In genomic region chr7:29071169-29071891, GRCm38 (mm10) we compare ENCODE assay signal across 8 mouse cellular contexts. TPM values are rescaled to one million over a fixed set of nuclear protein-coding genes. Genes with fewer than 3 reads are reported as not detected.
DNase-seq lines count a peak whose midpoint lies in the region; ATAC-seq and TF ChIP-seq lines count a peak whose summit lies in the region.

No protein-coding gene starts in this region.

- peaks cover 14% of the 10 kb centered on the region; the same call in 1 of the 2 replicates for H3K27me3 ChIP-seq in kidney, postnatal 0 days (ENCODE audit: insufficient read depth, low read length)
- peaks cover 6% of the 10 kb centered on the region for H3K27me3 ChIP-seq in embryonic facial prominence, embryonic 14.5 days (replicated peaks; ENCODE audit: control insufficient read depth, insufficient read depth, low read length)
- H3K27me3 ChIP-seq in intestine, embryonic 16.5 days (replicated peaks; ENCODE audit: control insufficient read depth, insufficient read depth, low read length): peaks cover 4% of the 10 kb centered on the region; the same call in 1 of the 2 replicates
- no peaks in the 10 kb centered on the region for H3K27me3 ChIP-seq in midbrain, embryonic 14.5 days (ENCODE audit: control insufficient read depth, insufficient read depth, low read length)

- DNase-seq in kidney, postnatal 0 days (ENCODE audit: low spot score): no peak
- DNase-seq in kidney, postnatal 25 days: no peak
- peak; percentile 65 for DNase-seq in embryonic facial prominence, embryonic 14.5 days (ENCODE audit: low spot score)
- DNase-seq in midbrain, embryonic 14.5 days: peak; percentile 92
- no peak for DNase-seq in cerebellum, adult 8-10 months
- DNase-seq in heart, adult 8-10 months (ENCODE audit: low spot score): no peak

- H3K9ac ChIP-seq in kidney, postnatal 0 days (ENCODE audit: low read depth, low read length): no peak overlapping the region
- H3K9ac ChIP-seq in embryonic facial prominence, embryonic 14.5 days (ENCODE audit: low read depth, low read length): peak overlapping the region; percentile 14; the same call in 1 of the 2 replicates
- H3K9ac ChIP-seq in intestine, embryonic 16.5 days (ENCODE audit: low read depth, low read length): no peak overlapping the region
- peak overlapping the region; percentile 49 for H3K9ac ChIP-seq in midbrain, embryonic 14.5 days (replicated peaks; ENCODE audit: low read length)

- ATAC-seq in kidney, postnatal 0 days (replicated peaks; ENCODE audit: low FRiP score, low read depth): 0 out of 2 replicates have a peak, but pooled peaks have one; percentile 41
- peak; percentile 84 for ATAC-seq in embryonic facial prominence, embryonic 14.5 days (ENCODE audit: low read depth)
- no peak for ATAC-seq in intestine, embryonic 16.5 days
- peak; percentile 88 for ATAC-seq in midbrain, embryonic 14.5 days (ENCODE audit: low FRiP score, low TSS enrichment)
- ATAC-seq in inflammation-experienced regulatory T-cells, adult 6 months: no peak

- H3K4me2 ChIP-seq in kidney, postnatal 0 days (ENCODE audit: low read length): peak overlapping the region; percentile 47
- H3K4me2 ChIP-seq in embryonic facial prominence, embryonic 14.5 days (ENCODE audit: low read depth, low read length): peak overlapping the region; percentile 67
- peak overlapping the region; percentile 51 for H3K4me2 ChIP-seq in intestine, embryonic 16.5 days (ENCODE audit: low read depth, low read length)
- peak overlapping the region; percentile 67 for H3K4me2 ChIP-seq in midbrain, embryonic 14.5 days (ENCODE audit: low read length)

- H3K9me3 ChIP-seq in kidney, postnatal 0 days (replicated peaks; ENCODE audit: low read length): no peaks in the 10 kb centered on the region
- H3K9me3 ChIP-seq in embryonic facial prominence, embryonic 14.5 days (ENCODE audit: control insufficient read depth, low read length): no peaks in the 10 kb centered on the region
- no peaks in the 10 kb centered on the region for H3K9me3 ChIP-seq in intestine, embryonic 16.5 days (ENCODE audit: control insufficient read depth, low read length)
- H3K9me3 ChIP-seq in midbrain, embryonic 14.5 days (ENCODE audit: control insufficient read depth, low read length): no peaks in the 10 kb centered on the region

- H3K36me3 ChIP-seq in kidney, postnatal 0 days (ENCODE audit: insufficient read depth, low read length): no peaks in the 10 kb centered on the region
- no peaks in the 10 kb centered on the region for H3K36me3 ChIP-seq in embryonic facial prominence, embryonic 14.5 days (ENCODE audit: control insufficient read depth, insufficient read depth, low read length)
- no peaks in the 10 kb centered on the region for H3K36me3 ChIP-seq in intestine, embryonic 16.5 days (ENCODE audit: control insufficient read depth, insufficient read depth, low read length)
- no peaks in the 10 kb centered on the region for H3K36me3 ChIP-seq in midbrain, embryonic 14.5 days (ENCODE audit: control insufficient read depth, insufficient read depth, low read length)

- no peak for TF ChIP-seq CTCF in kidney, postnatal 0 days (IDR thresholded peaks at IDR 0.05; ENCODE audit: low read depth)

- H3K27ac ChIP-seq in kidney, postnatal 0 days: no peak overlapping the region
- no peak overlapping the region for H3K27ac ChIP-seq in embryonic facial prominence, embryonic 14.5 days (replicated peaks; ENCODE audit: low read depth, low read length)
- H3K27ac ChIP-seq in intestine, embryonic 16.5 days (ENCODE audit: low read length): no peak overlapping the region
- peak overlapping the region; percentile 90 for H3K27ac ChIP-seq in midbrain, embryonic 14.5 days (replicated peaks; ENCODE audit: low read depth, low read length)

- H3K4me1 ChIP-seq in kidney, postnatal 0 days (replicated peaks; ENCODE audit: insufficient read depth, low read length): no peaks in the 10 kb centered on the region; the same call in 1 of the 2 replicates
- no peaks in the 10 kb centered on the region for H3K4me1 ChIP-seq in embryonic facial prominence, embryonic 14.5 days (ENCODE audit: control insufficient read depth, insufficient read depth, low read length)
- no peaks in the 10 kb centered on the region for H3K4me1 ChIP-seq in intestine, embryonic 16.5 days (ENCODE audit: control insufficient read depth, insufficient read depth, low read length)
- peaks cover 13% of the 10 kb centered on the region for H3K4me1 ChIP-seq in midbrain, embryonic 14.5 days (ENCODE audit: control insufficient read depth, insufficient read depth, low read length)

- WGBS in kidney, postnatal 0 days: 8% methylated on average over 42 of the region's 42 CpGs
- WGBS in embryonic facial prominence, embryonic 14.5 days: 9% methylated on average over 36 of the region's 42 CpGs
- WGBS in intestine, embryonic 16.5 days: 13% methylated on average over 42 of the region's 42 CpGs
- WGBS in midbrain, embryonic 14.5 days: 2% methylated on average over 42 of the region's 42 CpGs

- H3K4me3 ChIP-seq in kidney, postnatal 0 days (replicated peaks; ENCODE audit: low read depth, low read length): 0 out of 2 replicates have a peak overlapping the region, but pooled peaks have one; percentile 13
- H3K4me3 ChIP-seq in embryonic facial prominence, embryonic 14.5 days (ENCODE audit: low read depth, low read length): peak overlapping the region; percentile 35
- H3K4me3 ChIP-seq in intestine, embryonic 16.5 days (ENCODE audit: low read length): peak overlapping the region; percentile 30
- peak overlapping the region; percentile 37 for H3K4me3 ChIP-seq in midbrain, embryonic 14.5 days (replicated peaks; ENCODE audit: low read depth, low read length)

RNA-seq across cellular contexts. Expression of gene Ryr1, which starts 53.6 kb away (rescaled TPM):
- polyA plus RNA-seq in kidney, postnatal 0 days (2015; fragmentation: Nextera tagmentation; extraction: Ambion mirVana): 0.15 and 0.17 TPM in 2 replicates
- 10.6 and 11.5 TPM in 2 replicates for polyA plus RNA-seq in embryonic facial prominence, embryonic 14.5 days (2014; fragmentation: Nextera tagmentation; extraction: Ambion mirVana)
- 0.66 and 0.82 TPM in 2 replicates for polyA plus RNA-seq in intestine, embryonic 16.5 days (2015; fragmentation: Nextera tagmentation; extraction: Ambion mirVana)
- polyA plus RNA-seq in midbrain, embryonic 14.5 days (2014; fragmentation: Nextera tagmentation; extraction: Ambion mirVana): 5.2 and 7.8 TPM in 2 replicates
- polyA plus RNA-seq in inflammation-experienced regulatory T-cells, adult 6 months (2017; shearing (Covaris generic)): under 1 TPM in 2 of 3 experiments, not detected in 1; 0.05 to 0.16 TPM
- total RNA-seq in heart, adult 8-10 months (2022): 1 to 10 TPM in 2 of 4 experiments, under 1 TPM in 2; 0.79 to 1.5 (median 0.92) TPM

Comparison
In these comparisons a context has a peak if more than half of its experiments do, and no peak if none do; other contexts are left out.
1. ATAC-seq: peak in kidney, postnatal 0 days (single experiment), embryonic facial prominence, embryonic 14.5 days (single experiment) and midbrain, embryonic 14.5 days (single experiment); none in intestine, embryonic 16.5 days (single experiment) and inflammation-experienced regulatory T-cells, adult 6 months (single experiment).
2. DNase-seq: peak in embryonic facial prominence, embryonic 14.5 days (single experiment) and midbrain, embryonic 14.5 days (single experiment); none in kidney, postnatal 0 days (single experiment), kidney, postnatal 25 days (0 of 2), cerebellum, adult 8-10 months (single experiment) and heart, adult 8-10 months (single experiment).
3. H3K9ac ChIP-seq: peak in embryonic facial prominence, embryonic 14.5 days (single experiment) and midbrain, embryonic 14.5 days (single experiment); none in kidney, postnatal 0 days (single experiment) and intestine, embryonic 16.5 days (single experiment).
4. Peak in every context shown above with its lines, with median percentiles within 50 percentile points of each other: H3K4me2 ChIP-seq and H3K4me3 ChIP-seq.